Mouse (Mus musculus) kidney, adult 18-20 months (tissue): ENCODE results near the gene Gpbp1l1.

ENCODE experiments used
- DNase-seq: peaks from one replicate; pipeline ENCODE4 v3.0.0; 2021

The Gpbp1l1 gene

GRCm38 (mm10) chr4:116638821-116639220 is 81.4 kb downstream of the Gpbp1l1 start:
- DNase-seq = no peak

GRCm38 (mm10) chr4:116642071-116642470 is 84.6 kb downstream of the Gpbp1l1 start:
- no peak for DNase-seq
